Mouse (Mus musculus) G1E (cell line): Measurements from ENCODE around the gene Hibadh. TPM values are rescaled to one million over a fixed set of nuclear protein-coding genes. Genes with fewer than 3 reads are reported as not detected.

ENCODE experiments used
- ATAC-seq: 2 replicates; pipeline ENCODE4 v1.8.0; 2016; ENCODE audit warnings: mild to moderate bottlenecking; ENCODE audit not compliant: insufficient number of reproducible peaks, poor library complexity, low FRiP score, severe bottlenecking; ENCODE audit errors: extremely low read depth
- DNase-seq: peaks from one replicate; pipeline ENCODE4 v3.0.0; 2012; ENCODE audit warnings: low spot score
- H3K27me3 ChIP-seq: 2 replicates; pipeline ENCODE4 v1.6.1; 2012; ENCODE audit warnings: mild to moderate bottlenecking, low read length, inconsistent platforms; ENCODE audit not compliant: insufficient read depth
- H3K36me3 ChIP-seq: replicated peaks from 2 replicates; pipeline ENCODE3; 2012; ENCODE audit warnings: mild to moderate bottlenecking, inconsistent platforms
- H3K4me1 ChIP-seq: 2 replicates; pipeline ENCODE4 v1.6.1; 2012; ENCODE audit warnings: low read depth, low read length, inconsistent platforms, mixed read lengths; ENCODE audit not compliant: insufficient read depth
- H3K4me3 ChIP-seq: 2 replicates; pipeline ENCODE4 v1.5.1; 2012; ENCODE audit warnings: low read depth, mild to moderate bottlenecking, inconsistent platforms, low read length, moderate library complexity, mixed read lengths
- H3K9me3 ChIP-seq: replicated peaks from 2 replicates; pipeline ENCODE4 v1.6.1; 2012; ENCODE audit warnings: inconsistent platforms
- CTCF ChIP-seq: IDR thresholded peaks from 2 replicates; pipeline ENCODE4 v1.5.1; 2012; ENCODE audit warnings: low read depth, low read length, inconsistent platforms, mixed read lengths
- GATA1 ChIP-seq: IDR thresholded peaks from 2 replicates; pipeline ENCODE4 v1.6.1; 2012; ENCODE audit warnings: borderline replicate concordance, low read length, inconsistent platforms, mixed read lengths
- GATA2 ChIP-seq: IDR thresholded peaks from 2 replicates; pipeline ENCODE4 v1.6.1; 2012; ENCODE audit warnings: low read depth, low read length, inconsistent platforms, borderline replicate concordance
- POLR2AphosphoS5 ChIP-seq: IDR thresholded peaks from 2 replicates; pipeline ENCODE4 v1.6.1; 2012; ENCODE audit warnings: low read depth, low read length, inconsistent platforms; ENCODE audit not compliant: insufficient replicate concordance
- TAL1 ChIP-seq: conservative IDR thresholded peaks from 2 replicates; pipeline ENCODE4 v1.6.1; 2012; ENCODE audit warnings: low read depth, low read length, inconsistent platforms, mixed read lengths
- polyA plus RNA-seq: library from polyadenylated mRNA; stranded (reverse); fragments of >175 nt; gene quantifications from 2 replicates; pipeline ENCODE4 v1.2.3, GENCODE M21; 2012
- total RNA-seq, 2 experiments: library from RNA; stranded (forward) in 1 of 2; stranded (reverse) in 1 of 2; fragments of 200-1000 nt in 1 of 2; fragments of >200 nt in 1 of 2; fragmentation: Nextera tagmentation in 1 of 2; gene quantifications; 2 replicates each; pipeline ENCODE4 v1.2.3; 2014 to 2017

Gene Hibadh
- total and polyA plus RNA-seq, 3 experiments = 16.7 to 112 (median 72.9) TPM

DNA sequence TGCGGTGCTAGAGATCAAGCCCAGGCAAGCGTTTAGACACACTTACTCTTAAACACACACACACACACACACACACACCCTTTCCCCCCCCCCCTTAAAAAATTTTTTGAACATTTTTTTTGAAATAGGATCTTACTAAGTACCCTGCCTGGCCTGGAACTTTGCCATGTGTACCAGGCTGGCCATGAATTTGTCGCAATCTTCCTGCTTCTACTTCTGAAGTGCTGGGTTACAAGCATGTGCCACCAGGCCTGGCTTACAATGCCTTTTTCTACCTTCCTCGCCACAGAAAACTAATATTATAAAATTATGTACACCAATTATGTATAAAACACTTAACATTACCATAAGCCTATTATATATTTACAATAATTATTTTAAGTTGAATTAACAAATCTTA lies 59.1 kb downstream of the Hibadh start:
- Histone ChIP-seq H3K4me1 (no peaks in the 10 kb centered on the region), H3K4me3 (no peak overlapping the region), H3K27me3 (no peaks in the 10 kb centered on the region), H3K9me3 (no peaks in the 10 kb centered on the region), H3K36me3 (peaks cover 32% of the 10 kb centered on the region)
- DNase-seq = no peak
- TF ChIP-seq GATA2 (no peak), CTCF (no peak), TAL1 (no peak), GATA1 (no peak), POLR2AphosphoS5 (no peak)
- ATAC-seq = no peak

DNA sequence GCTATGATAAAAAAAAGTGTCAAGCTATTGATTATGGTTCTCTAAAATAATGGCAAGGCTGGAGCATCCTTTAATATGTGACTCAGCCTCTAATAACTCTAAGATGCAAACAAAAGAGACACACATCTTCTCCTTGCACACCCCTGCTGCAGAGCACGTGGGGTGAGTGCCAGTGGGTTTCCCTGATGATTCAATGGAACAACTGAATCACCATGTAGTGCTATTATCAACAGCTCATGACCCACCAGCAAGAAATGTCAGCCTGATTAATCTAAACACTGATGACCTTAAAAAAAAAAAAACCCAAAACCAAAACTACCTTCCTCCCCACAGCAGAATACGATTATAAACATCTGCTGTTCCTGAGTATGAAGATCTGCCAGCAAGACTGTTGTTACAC lies 61.9 kb downstream of the Hibadh start:
- Histone ChIP-seq H3K36me3 (peaks cover 35% of the 10 kb centered on the region), H3K9me3 (no peaks in the 10 kb centered on the region), H3K27me3 (no peaks in the 10 kb centered on the region), H3K4me3 (no peak overlapping the region), H3K4me1 (no peaks in the 10 kb centered on the region)
- no peak for DNase-seq
- no peak for ATAC-seq
- TF ChIP-seq POLR2AphosphoS5 = no peak
- TF ChIP-seq GATA1 = no peak
- no peak for TF ChIP-seq GATA2
- TF ChIP-seq TAL1 = no peak

- no peaks in the 10 kb centered on the region for H3K27me3 ChIP-seq
- TF ChIP-seq TAL1 (no peak), CTCF (no peak), GATA2 (no peak), GATA1 (no peak), POLR2AphosphoS5 (no peak)
- no peaks in the 10 kb centered on the region for H3K4me1 ChIP-seq
- peaks cover 40% of the 10 kb centered on the region for H3K36me3 ChIP-seq
- H3K9me3 ChIP-seq = no peaks in the 10 kb centered on the region
- no peak overlapping the region for H3K4me3 ChIP-seq
- DNase-seq (no peak), ATAC-seq (no peak)
Observed at GRCm38 (mm10) chr6:52577270-52577669, 62.9 kb downstream of the Hibadh start.

GRCm38 (mm10) chr6:52568706-52569105 lies 71.5 kb downstream of the Hibadh start:
- no peak overlapping the region for H3K4me3 ChIP-seq

DNA sequence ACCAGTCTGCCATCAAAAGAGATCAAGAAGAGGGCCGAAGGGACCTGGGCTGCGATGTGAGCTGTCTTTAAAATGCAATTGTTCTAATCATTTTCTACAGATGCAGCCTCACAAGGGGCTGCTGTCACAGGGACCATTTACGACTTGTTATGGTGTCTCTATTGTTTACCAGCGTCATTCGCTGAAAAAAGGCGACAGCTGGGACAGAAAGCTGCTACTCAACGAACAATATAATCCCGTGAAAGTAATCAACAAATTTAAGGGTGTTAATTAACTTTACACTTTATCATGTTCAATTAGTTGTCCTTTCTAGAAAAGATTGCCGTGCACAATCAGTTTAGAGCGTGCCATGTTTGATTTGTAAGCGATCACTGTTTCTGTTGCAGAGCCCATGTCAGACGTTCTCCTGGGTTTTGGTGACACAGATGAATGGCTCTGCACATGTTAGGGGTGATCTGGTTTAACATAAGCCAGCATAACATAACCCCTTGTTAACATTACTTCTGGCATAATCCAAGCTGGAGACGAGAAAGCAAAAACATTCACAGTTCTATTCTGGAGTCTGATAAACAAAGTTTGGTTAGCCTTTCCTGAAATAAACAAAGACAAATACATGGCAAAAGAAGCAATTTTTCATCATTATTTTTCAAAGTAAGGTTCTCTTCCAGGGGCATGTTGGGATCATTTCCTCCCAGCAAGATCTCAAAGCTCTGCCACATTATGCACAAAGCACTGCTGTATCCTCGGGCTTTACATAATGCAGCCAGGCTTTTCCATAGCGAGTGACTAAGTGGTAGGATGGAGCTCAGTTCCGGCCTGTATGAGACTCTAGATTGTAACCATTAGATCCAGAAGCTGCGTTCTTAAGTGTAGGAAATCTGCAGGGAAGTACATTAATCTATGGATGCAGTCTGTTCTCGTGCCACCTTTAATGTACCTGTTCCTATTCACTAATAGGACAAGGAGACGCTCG lies 72.6 kb downstream of the Hibadh start:
- DNase-seq = no peak
- H3K4me3 ChIP-seq = no peak overlapping the region
- peaks cover 71% of the 10 kb centered on the region for H3K36me3 ChIP-seq
- no peak for ATAC-seq
- no peaks in the 10 kb centered on the region for H3K27me3 ChIP-seq
- no peaks in the 10 kb centered on the region for H3K9me3 ChIP-seq
- H3K4me1 ChIP-seq = peaks cover 7% of the 10 kb centered on the region
- TF ChIP-seq POLR2AphosphoS5 = no peak
- TF ChIP-seq GATA1 = no peak
- no peak for TF ChIP-seq GATA2
- no peak for TF ChIP-seq TAL1
- no peak for TF ChIP-seq CTCF

More at GRCm38 (mm10) chr6:52568706-52569105, 71.5 kb downstream of the Hibadh start:
- Histone ChIP-seq H3K4me1 (peaks cover 5% of the 10 kb centered on the region), H3K9me3 (no peaks in the 10 kb centered on the region), H3K36me3 (peaks cover 73% of the 10 kb centered on the region), H3K27me3 (no peaks in the 10 kb centered on the region)
- ATAC-seq (no peak), DNase-seq (no peak)
- TF ChIP-seq GATA2 = no peak
- TF ChIP-seq TAL1 = no peak
- TF ChIP-seq POLR2AphosphoS5 = no peak
- TF ChIP-seq GATA1 = no peak
- TF ChIP-seq CTCF = no peak

GRCm38 (mm10) chr6:52565210-52565609 lies 75.0 kb downstream of the Hibadh start:
- ATAC-seq = no peak

More at GRCm38 (mm10) chr6:52565210-52565609, 75.0 kb downstream of the Hibadh start:
- Histone ChIP-seq H3K4me3 (no peak overlapping the region), H3K27me3 (no peaks in the 10 kb centered on the region), H3K4me1 (peaks cover 7% of the 10 kb centered on the region), H3K36me3 (peaks cover 62% of the 10 kb centered on the region), H3K9me3 (no peaks in the 10 kb centered on the region)
- TF ChIP-seq TAL1 = no peak
- no peak for TF ChIP-seq POLR2AphosphoS5
- TF ChIP-seq GATA1 = no peak
- TF ChIP-seq GATA2 = no peak
- no peak for TF ChIP-seq CTCF
- DNase-seq = no peak
